Mouse (Mus musculus) forebrain, embryonic 11.5 days (tissue): ENCODE measurements at regions not wholly inside any gene's neighbourhood (a gene's known extent, or its start where the extent isn't known, plus 50 kb on each side); places are given as distances from the start of the nearest gene placed in this dataset.

ENCODE experiments used
- ATAC-seq: fragments of 200-750 bp; cut with Nextera tagmentation; replicated peaks from 2 replicates; pipeline ENCODE4 v1.8.0; 2017; ENCODE audit warnings: moderate TSS enrichment; ENCODE audit not compliant: low FRiP score
- DNase-seq: peaks from one replicate; pipeline ENCODE4 v3.0.0-alpha.2; 2017; ENCODE audit warnings: low spot score
- H3K27ac ChIP-seq: fragments of 300-500 bp; sonication (generic); 2 replicates; pipeline ENCODE4 v1.5.1; 2014; ENCODE audit warnings: low read depth, low read length
- H3K27me3 ChIP-seq: fragments of 300-500 bp; sonication (generic); 2 replicates; pipeline ENCODE4 v1.6.1; 2014; ENCODE audit warnings: mild to moderate bottlenecking, low read length, mixed read lengths; ENCODE audit not compliant: control insufficient read depth, insufficient read depth
- H3K36me3 ChIP-seq: fragments of 300-500 bp; sonication (generic); 2 replicates; pipeline ENCODE4 v1.6.1; 2014; ENCODE audit warnings: mild to moderate bottlenecking, low read length, moderate library complexity, mixed read lengths; ENCODE audit not compliant: control insufficient read depth, insufficient read depth
- H3K4me1 ChIP-seq: fragments of 300-500 bp; sonication (generic); replicated peaks from 2 replicates; pipeline ENCODE4 v1.6.1; 2014; ENCODE audit warnings: low read length, mixed read lengths; ENCODE audit not compliant: control insufficient read depth, insufficient read depth
- H3K4me2 ChIP-seq: fragments of 300-500 bp; sonication (generic); 2 replicates; pipeline ENCODE4 v1.6.1; 2014; ENCODE audit warnings: low read depth, mild to moderate bottlenecking, low read length, moderate library complexity, mixed read lengths; ENCODE audit not compliant: severe bottlenecking
- H3K4me3 ChIP-seq: fragments of 300-500 bp; sonication (generic); 2 replicates; pipeline ENCODE4 v1.5.1; 2014; ENCODE audit warnings: low read depth, low read length
- H3K9ac ChIP-seq: fragments of 300-500 bp; sonication (generic); 2 replicates; pipeline ENCODE4 v1.6.1; 2014; ENCODE audit warnings: low read length
- H3K9me3 ChIP-seq: fragments of 300-500 bp; sonication (generic); 2 replicates; pipeline ENCODE4 v1.6.1; 2016; ENCODE audit warnings: low read length, mixed read lengths; ENCODE audit not compliant: control insufficient read depth
- WGBS: fragments of 180-500 bp; shearing (Covaris S2); extraction: QIAGEN DNeasy Blood & Tissue Kit; methylation state at CpG from one replicate; pipeline ENCODE4 v1.1.7; 2014; 5-methylcytosine and 5-hydroxymethylcytosine counted together

GRCm38 (mm10) chr13:59996146-59996814 is 173.3 kb upstream of the Tut7 start:
- DNase-seq (no peak), ATAC-seq (no peak)
- Histone ChIP-seq H3K4me2 (no peak overlapping the region), H3K36me3 (no peaks in the 10 kb centered on the region), H3K27ac (no peak overlapping the region), H3K27me3 (no peaks in the 10 kb centered on the region), H3K4me3 (no peak overlapping the region), H3K9ac (no peak overlapping the region), H3K4me1 (peaks cover 16% of the 10 kb centered on the region), H3K9me3 (no peaks in the 10 kb centered on the region)
- 80% methylated on average over 13 of the region's 13 CpGs for WGBS

GRCm38 (mm10) chr13:59992780-59993501 is 170.0 kb upstream of the Tut7 start:
- Histone ChIP-seq H3K27me3 (no peaks in the 10 kb centered on the region), H3K4me2 (no peak overlapping the region), H3K9me3 (no peaks in the 10 kb centered on the region), H3K4me1 (peaks cover 15% of the 10 kb centered on the region), H3K36me3 (no peaks in the 10 kb centered on the region), H3K27ac (peak overlapping the region; percentile 19; the same call in 1 of the 2 replicates), H3K4me3 (no peak overlapping the region), H3K9ac (no peak overlapping the region)
- WGBS = 12% methylated on average over 11 of the region's 11 CpGs
- DNase-seq = peak; percentile 61
- ATAC-seq = peak; percentile 79

GRCm38 (mm10) chr13:59992346-59992745 is 169.4 kb upstream of the Tut7 start:
- H3K27ac ChIP-seq = peak overlapping the region; percentile 19; the same call in 1 of the 2 replicates
- H3K4me1 ChIP-seq = peaks cover 15% of the 10 kb centered on the region
- no peaks in the 10 kb centered on the region for H3K36me3 ChIP-seq
- H3K9me3 ChIP-seq = no peaks in the 10 kb centered on the region; the same call in 1 of the 2 replicates
- peak; percentile 38; the same call in 1 of the 2 replicates for ATAC-seq
- H3K4me2 ChIP-seq = no peak overlapping the region
- no peak for DNase-seq
- H3K27me3 ChIP-seq = no peaks in the 10 kb centered on the region
- no peak overlapping the region for H3K9ac ChIP-seq
- no peak overlapping the region for H3K4me3 ChIP-seq

GRCm38 (mm10) chr13:59990402-59991280 is 167.7 kb upstream of the Tut7 start:
- no peak for ATAC-seq

GRCm38 (mm10) chr13:59988393-59988965 is 165.5 kb upstream of the Tut7 start:
- WGBS = 85% methylated on average over 7 of the region's 7 CpGs
- Histone ChIP-seq H3K9ac (no peak overlapping the region), H3K27me3 (no peaks in the 10 kb centered on the region), H3K9me3 (no peaks in the 10 kb centered on the region; the same call in 1 of the 2 replicates), H3K4me3 (no peak overlapping the region), H3K4me2 (no peak overlapping the region), H3K36me3 (no peaks in the 10 kb centered on the region), H3K27ac (no peak overlapping the region), H3K4me1 (peaks cover 12% of the 10 kb centered on the region)
- DNase-seq = no peak
- ATAC-seq = no peak

More at GRCm38 (mm10) chr13:59990402-59991280, 167.7 kb upstream of the Tut7 start:
- Histone ChIP-seq H3K4me3 (no peak overlapping the region), H3K27me3 (no peaks in the 10 kb centered on the region), H3K4me1 (peaks cover 12% of the 10 kb centered on the region), H3K9me3 (no peaks in the 10 kb centered on the region; the same call in 1 of the 2 replicates), H3K27ac (no peak overlapping the region), H3K9ac (no peak overlapping the region), H3K4me2 (no peak overlapping the region), H3K36me3 (no peaks in the 10 kb centered on the region)
- no peak for DNase-seq
- 65% methylated on average over 10 of the region's 10 CpGs for WGBS

GRCm38 (mm10) chr13:59976425-59976824 is 153.5 kb upstream of the Tut7 start:
- H3K27ac ChIP-seq = no peak overlapping the region

GRCm38 (mm10) chr13:59972093-59972427 is 149.1 kb upstream of the Tut7 start:
- Histone ChIP-seq H3K9me3 (no peaks in the 10 kb centered on the region), H3K27ac (peak overlapping the region; percentile 89), H3K4me3 (no peak overlapping the region), H3K27me3 (0 out of 2 replicates have a peak, but pooled peaks cover 2% of the 10 kb centered on the region), H3K4me1 (peaks cover 28% of the 10 kb centered on the region), H3K4me2 (peak overlapping the region; percentile 56), H3K9ac (peak overlapping the region; percentile 14), H3K36me3 (no peaks in the 10 kb centered on the region)
- WGBS = 14% methylated on average over 9 of the region's 9 CpGs
- no peak for DNase-seq
- ATAC-seq = no peak; the same call in 1 of the 2 replicates

More at GRCm38 (mm10) chr13:59976425-59976824, 153.5 kb upstream of the Tut7 start:
- Histone ChIP-seq H3K27me3 (0 out of 2 replicates have a peak, but pooled peaks cover 2% of the 10 kb centered on the region), H3K4me3 (no peak overlapping the region), H3K9ac (no peak overlapping the region), H3K9me3 (no peaks in the 10 kb centered on the region), H3K36me3 (no peaks in the 10 kb centered on the region), H3K4me2 (no peak overlapping the region), H3K4me1 (peaks cover 10% of the 10 kb centered on the region)
- DNase-seq (no peak), ATAC-seq (no peak)
- 91% methylated on average over 5 of the region's 5 CpGs for WGBS
